Mouse (Mus musculus) hindbrain, embryonic 10.5 days (tissue): ENCODE measurements around the gene Ifi35. TPM values are rescaled to one million over a fixed set of nuclear protein-coding genes. Genes with fewer than 3 reads are reported as not detected.

Source experiments
- polyA plus RNA-seq: library from polyadenylated mRNA; unstranded; fragments of >200 nt; fragmentation: Nextera tagmentation; extraction: Ambion mirVana; gene quantifications from 2 replicates; pipeline ENCODE4 v1.2.1, GENCODE M21; 2016

Gene Ifi35
- polyA plus RNA-seq, 1 experiment from 2014 or later, result 3.5 TPM

Other genes starting within 250 kb of the Ifi35 start
- gene Ezh1, start 221.9 kb upstream of the Ifi35 start, polyA plus RNA-seq, result 13.1 TPM in 2 replicates
- gene Ramp2, start 202.4 kb upstream of the Ifi35 start, polyA plus RNA-seq, result 63.9 and 72.3 TPM in 2 replicates
- 135 TPM in 2 replicates for gene Vps25, start 194.7 kb upstream of the Ifi35 start, polyA plus RNA-seq
- gene Wnk4, start 187.8 kb upstream of the Ifi35 start, polyA plus RNA-seq, result 6.7 and 7.6 TPM in 2 replicates
- 0.95 and 1.9 TPM in 2 replicates for gene Cntd1, start 169.4 kb upstream of the Ifi35 start, polyA plus RNA-seq
- gene Coa3, start 169.3 kb upstream of the Ifi35 start, polyA plus RNA-seq, result 227 and 244 TPM in 2 replicates
- 153 and 166 TPM in 2 replicates for gene Becn1, start 146.1 kb upstream of the Ifi35 start, polyA plus RNA-seq
- 166 and 190 TPM in 2 replicates for gene Psme3, start 132.2 kb upstream of the Ifi35 start, polyA plus RNA-seq
- 1.5 and 2.1 TPM in 2 replicates for gene Aoc2, start 123.3 kb upstream of the Ifi35 start, polyA plus RNA-seq
- 0.06 TPM in 1 of 2 replicates, not detected in the other for gene Aoc3, start 117.8 kb upstream of the Ifi35 start, polyA plus RNA-seq
- not detected in 2 replicates for gene G6pc, start 80.8 kb upstream of the Ifi35 start, polyA plus RNA-seq
- 91.4 and 99.8 TPM in 2 replicates for gene Aarsd1, start 30.8 kb upstream of the Ifi35 start, polyA plus RNA-seq
- 9.4 and 10.2 TPM in 2 replicates for gene Gm27029, start 23.6 kb upstream of the Ifi35 start, polyA plus RNA-seq
- 20.5 and 25.3 TPM in 2 replicates for gene Rundc1, start 23.3 kb upstream of the Ifi35 start, polyA plus RNA-seq
- 4.0 and 4.5 TPM in 2 replicates for gene Ptges3l, start 23.1 kb upstream of the Ifi35 start, polyA plus RNA-seq
- gene Rpl27, start 6.1 kb upstream of the Ifi35 start, polyA plus RNA-seq, result 414 and 455 TPM in 2 replicates
- 97.9 and 208 TPM in 2 replicates for gene Rnd2, start 16.6 kb downstream of the Ifi35 start, polyA plus RNA-seq
- gene Vat1, start 17.8 kb downstream of the Ifi35 start, polyA plus RNA-seq, result 61.1 and 108 TPM in 2 replicates
- gene Brca1, start 103.5 kb downstream of the Ifi35 start, polyA plus RNA-seq, result 16.1 and 25.3 TPM in 2 replicates
- 71.0 and 81.8 TPM in 2 replicates for gene Nbr1, start 103.7 kb downstream of the Ifi35 start, polyA plus RNA-seq
- 1.7 and 4.3 TPM in 2 replicates for gene Tmem106a, start 133.8 kb downstream of the Ifi35 start, polyA plus RNA-seq
- gene Gm11634, start 150.8 kb downstream of the Ifi35 start, polyA plus RNA-seq, result not detected in 2 replicates
- gene Rdm1, start 178.8 kb downstream of the Ifi35 start, polyA plus RNA-seq, result 34.2 and 39.4 TPM in 2 replicates
- 7.9 and 9.4 TPM in 2 replicates for gene Arl4d, start 217.1 kb downstream of the Ifi35 start, polyA plus RNA-seq